Mouse (Mus musculus) liver, embryonic 14 days (tissue): ENCODE data around the gene Agap2. TPM values are rescaled to one million over a fixed set of nuclear protein-coding genes. Genes with fewer than 3 reads are reported as not detected.

Source experiments
- polyA plus RNA-seq: library from polyadenylated mRNA; depleted of rRNA; stranded (reverse); fragments of >200 nt; gene quantifications from 2 replicates; pipeline ENCODE4 v1.2.3, GENCODE M21; 2012; rRNA removed

Gene Agap2
- polyA plus RNA-seq: 1.4 and 2.2 TPM in 2 replicates

GRCm38 (mm10) chr10:127075080-127075479 lies at the start of gene Agap2:
Gene Agap2 (plus strand): TSS chr10:127075284.

GRCm38 (mm10) chr10:127030336-127031296 lies 44.5 kb upstream of the Agap2 start, which contains the start of gene Tsfm:
Gene Tsfm (minus strand): TSS chr10:127030840.

GRCm38 (mm10) chr10:127041274-127041766 lies 33.8 kb upstream of the Agap2 start, which contains the start of the genes Mettl1 and Eef1akmt3:
Gene Mettl1 (plus strand): TSS chr10:127041414.
Gene Eef1akmt3 (minus strand): TSS chr10:127041513.

GRCm38 (mm10) chr10:127047954-127048353 lies 27.1 kb upstream of the Agap2 start, which contains the start of gene Cyp27b1:
Gene Cyp27b1 (plus strand): TSS chr10:127048250.

GRCm38 (mm10) chr10:127059968-127060916 lies 14.8 kb upstream of the Agap2 start, which contains the start of gene March9:
Gene March9 (minus strand): TSS chr10:127060184.

GRCm38 (mm10) chr10:127063239-127063872 lies 11.7 kb upstream of the Agap2 start, which contains the start of gene Cdk4:
Gene Cdk4 (plus strand): TSS chr10:127063534.

GRCm38 (mm10) chr10:127070190-127071121 lies 4.6 kb upstream of the Agap2 start, which contains the start of gene Tspan31:
Gene Tspan31 (minus strand): TSS chr10:127070264.

GRCm38 (mm10) chr10:127121066-127121477 lies 46.0 kb downstream of the Agap2 start, which contains the start of gene Os9:
Gene Os9 (minus strand): TSS chr10:127121131.

Other genes starting within 250 kb of the Agap2 start
- gene Atp23, start 173.9 kb upstream of the Agap2 start, polyA plus RNA-seq: 4.4 and 4.7 TPM in 2 replicates
- gene Ctdsp2, start 96.6 kb upstream of the Agap2 start, polyA plus RNA-seq: 17.5 and 20.0 TPM in 2 replicates
- 0.02 and 0.06 TPM in 2 replicates for gene Avil, start 74.6 kb upstream of the Agap2 start, polyA plus RNA-seq
- 25.2 and 29.6 TPM in 2 replicates for gene Tsfm, start 44.4 kb upstream of the Agap2 start, polyA plus RNA-seq
- gene Mettl1, start 33.9 kb upstream of the Agap2 start, polyA plus RNA-seq: 12.8 and 14.1 TPM in 2 replicates
- 0.05 and 0.08 TPM in 2 replicates for gene Eef1akmt3, start 33.8 kb upstream of the Agap2 start, polyA plus RNA-seq
- 0.03 and 0.08 TPM in 2 replicates for gene Cyp27b1, start 27.0 kb upstream of the Agap2 start, polyA plus RNA-seq
- 0.09 and 0.11 TPM in 2 replicates for gene March9, start 15.1 kb upstream of the Agap2 start, polyA plus RNA-seq
- gene Cdk4, start 11.8 kb upstream of the Agap2 start, polyA plus RNA-seq: 209 and 248 TPM in 2 replicates
- gene Tspan31, start 5.0 kb upstream of the Agap2 start, polyA plus RNA-seq: 34.4 and 41.3 TPM in 2 replicates
- 26.4 and 26.9 TPM in 2 replicates for gene Os9, start 45.8 kb downstream of the Agap2 start, polyA plus RNA-seq
- 7.2 and 11.2 TPM in 2 replicates for gene B4galnt1, start 89.9 kb downstream of the Agap2 start, polyA plus RNA-seq
- 2.0 and 2.2 TPM in 2 replicates for gene Slc26a10, start 105.4 kb downstream of the Agap2 start, polyA plus RNA-seq
- gene Arhgef25, start 114.8 kb downstream of the Agap2 start, polyA plus RNA-seq: 7.5 and 7.6 TPM in 2 replicates
- gene Dtx3, start 120.4 kb downstream of the Agap2 start, polyA plus RNA-seq: 29.2 and 32.7 TPM in 2 replicates
- 27.4 and 31.2 TPM in 2 replicates for gene Pip4k2c, start 136.3 kb downstream of the Agap2 start, polyA plus RNA-seq
- 0.11 and 0.12 TPM in 2 replicates for gene Kif5a, start 188.1 kb downstream of the Agap2 start, polyA plus RNA-seq
- 57.7 and 61.0 TPM in 2 replicates for gene Dctn2, start 191.1 kb downstream of the Agap2 start, polyA plus RNA-seq
- gene Mbd6, start 213.7 kb downstream of the Agap2 start, polyA plus RNA-seq: 7.4 and 10.9 TPM in 2 replicates
- gene Mars, start 236.5 kb downstream of the Agap2 start, polyA plus RNA-seq: 62.7 and 64.4 TPM in 2 replicates
- 7.4 and 9.7 TPM in 2 replicates for gene Arhgap9, start 246.7 kb downstream of the Agap2 start, polyA plus RNA-seq